Mouse (Mus musculus) heart, postnatal 0 days (tissue): ENCODE data around the gene Olfr1502.

Source experiments
- CTCF ChIP-seq: IDR thresholded peaks from 2 replicates; pipeline ENCODE4 v1.5.1; 2016; ENCODE audit warnings: antibody characterized with exemption, control low read depth, low read depth
- EP300 ChIP-seq: IDR thresholded peaks from 2 replicates; pipeline ENCODE4 v1.6.1; 2016; ENCODE audit warnings: antibody characterized with exemption, low read depth

- TF ChIP-seq CTCF (no peak), EP300 (no peak)
These were observed 42.2 kb upstream of the Olfr1502 start, which contains the start of gene Olfr1499 for GRCm38 (mm10) chr19:13819347-13819746.
